Mouse (Mus musculus): ENCODE measurements around the gene Wdr17. TPM values are rescaled to one million over a fixed set of nuclear protein-coding genes. Genes with fewer than 3 reads are reported as not detected.

Gene Wdr17
- polyA plus RNA-seq (2016; fragmentation: Nextera tagmentation; extraction: Ambion mirVana) = 3.7 and 4.0 TPM in 2 replicates

DNA sequence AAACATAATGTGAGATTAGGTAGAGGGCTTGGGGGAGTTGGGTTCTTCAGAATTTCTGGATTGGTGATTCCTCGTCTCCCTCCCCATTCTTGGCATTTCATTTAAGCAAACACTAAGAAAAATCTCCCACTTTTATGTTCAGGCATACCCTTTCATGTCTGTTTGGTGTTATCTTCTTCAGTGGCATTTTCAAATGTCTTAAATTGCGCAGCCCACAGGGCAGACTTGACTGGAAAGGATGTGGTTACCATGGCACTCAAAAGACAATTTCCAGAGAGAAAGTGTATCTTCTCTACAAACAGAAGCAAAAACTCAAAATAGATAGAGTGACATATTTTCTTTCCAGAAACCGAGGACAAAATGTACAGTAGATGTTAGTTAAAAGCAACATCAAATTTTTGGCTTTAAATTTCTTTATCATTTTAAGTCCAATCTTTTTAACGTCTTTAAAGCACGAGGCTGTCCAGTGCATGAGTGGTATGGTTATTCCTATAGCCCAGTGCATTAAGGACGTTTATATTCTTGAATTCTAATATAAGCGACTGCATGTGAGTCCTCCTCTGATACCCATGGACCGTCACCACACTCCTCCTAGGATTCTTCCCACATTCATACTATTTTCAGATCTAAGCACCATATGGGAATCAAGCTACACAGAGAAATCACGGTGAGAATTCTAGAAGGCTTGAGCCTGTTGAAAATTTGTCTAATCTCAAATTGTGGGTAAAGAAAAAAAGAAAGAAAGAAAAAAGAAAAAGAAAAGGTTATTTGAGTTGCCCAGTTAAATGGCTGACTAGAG, at the start of gene Wdr17:
Gene Wdr17 (minus strand): TSS at position 198 of the 799 bp plus-strand sequence.
- H3K27ac ChIP-seq = no peak within 1 kb of the TSS
- H3K9me3 ChIP-seq = no peaks in the 10 kb centered on the region
- no peaks in the 10 kb centered on the region for H3K4me1 ChIP-seq (replicated peaks)
- 86% methylated on average over 9 of the region's 9 CpGs for WGBS
- no peak within 1 kb of the TSS for H3K4me3 ChIP-seq
- H3K27me3 ChIP-seq (ENCODE audit: insufficient read depth, poor library complexity, severe bottlenecking) = no peaks in the 10 kb centered on the region
- H3K36me3 ChIP-seq = no peaks in the 10 kb centered on the region
- DNase-seq (ENCODE audit: low spot score) = no peak

DNA sequence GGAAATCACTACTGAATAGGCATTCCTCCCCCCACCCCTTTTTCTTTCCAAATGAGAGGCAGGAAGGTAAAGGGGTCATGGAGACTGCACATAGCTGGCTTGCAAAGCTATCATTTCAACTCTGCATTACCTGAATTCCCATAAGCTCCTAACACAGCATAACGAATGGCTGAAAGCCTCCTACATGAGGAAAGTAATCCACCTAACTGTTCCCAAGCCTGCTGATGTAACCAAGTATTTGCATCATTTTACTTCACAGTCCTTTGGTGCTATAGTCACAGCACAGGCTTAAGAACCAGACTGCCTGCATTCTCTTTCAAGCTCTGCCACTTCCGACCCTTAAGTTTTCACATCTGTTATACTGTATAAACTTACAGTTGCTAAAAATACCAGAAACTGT, 45.3 kb upstream of the Wdr17 start:
- WGBS = 82% methylated on average over 2 of the region's 2 CpGs
- H3K27ac ChIP-seq = no peak overlapping the region
- H3K4me3 ChIP-seq = no peak overlapping the region
- no peaks in the 10 kb centered on the region for H3K27me3 ChIP-seq (ENCODE audit: insufficient read depth, poor library complexity, severe bottlenecking)
- no peaks in the 10 kb centered on the region for H3K36me3 ChIP-seq
- no peak for DNase-seq (ENCODE audit: low spot score)
- H3K9me3 ChIP-seq = no peaks in the 10 kb centered on the region
- H3K4me1 ChIP-seq (replicated peaks) = no peaks in the 10 kb centered on the region

DNA sequence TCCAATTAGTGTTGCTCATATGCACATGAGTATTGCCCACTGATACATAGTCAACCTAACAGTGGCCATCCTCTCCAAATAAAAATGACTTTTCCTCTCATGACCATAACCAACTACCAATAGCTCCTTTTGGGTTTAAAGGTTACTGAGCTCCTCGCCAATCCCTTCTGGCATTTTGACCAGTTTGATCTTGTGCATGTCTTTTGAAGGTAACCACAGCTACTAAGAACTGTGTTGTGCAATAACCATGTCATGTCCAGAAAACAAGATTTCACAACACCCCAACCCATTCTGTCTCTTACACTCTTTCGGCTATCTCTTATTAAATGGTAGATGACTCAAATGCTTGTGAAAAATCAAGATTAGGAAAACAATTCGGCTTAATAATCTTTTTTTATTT, 38.0 kb upstream of the Wdr17 start:
- Histone ChIP-seq H3K36me3 (no peaks in the 10 kb centered on the region), H3K9me3 (no peaks in the 10 kb centered on the region), H3K4me3 (no peak overlapping the region), H3K27me3 (ENCODE audit: insufficient read depth, poor library complexity, severe bottlenecking) (no peaks in the 10 kb centered on the region), H3K27ac (no peak overlapping the region), H3K4me1 (replicated peaks) (0 out of 2 replicates have a peak, but pooled peaks cover 6% of the 10 kb centered on the region)
- 82% methylated on average over 3 of the region's 3 CpGs for WGBS
- no peak for DNase-seq (ENCODE audit: low spot score)

DNA sequence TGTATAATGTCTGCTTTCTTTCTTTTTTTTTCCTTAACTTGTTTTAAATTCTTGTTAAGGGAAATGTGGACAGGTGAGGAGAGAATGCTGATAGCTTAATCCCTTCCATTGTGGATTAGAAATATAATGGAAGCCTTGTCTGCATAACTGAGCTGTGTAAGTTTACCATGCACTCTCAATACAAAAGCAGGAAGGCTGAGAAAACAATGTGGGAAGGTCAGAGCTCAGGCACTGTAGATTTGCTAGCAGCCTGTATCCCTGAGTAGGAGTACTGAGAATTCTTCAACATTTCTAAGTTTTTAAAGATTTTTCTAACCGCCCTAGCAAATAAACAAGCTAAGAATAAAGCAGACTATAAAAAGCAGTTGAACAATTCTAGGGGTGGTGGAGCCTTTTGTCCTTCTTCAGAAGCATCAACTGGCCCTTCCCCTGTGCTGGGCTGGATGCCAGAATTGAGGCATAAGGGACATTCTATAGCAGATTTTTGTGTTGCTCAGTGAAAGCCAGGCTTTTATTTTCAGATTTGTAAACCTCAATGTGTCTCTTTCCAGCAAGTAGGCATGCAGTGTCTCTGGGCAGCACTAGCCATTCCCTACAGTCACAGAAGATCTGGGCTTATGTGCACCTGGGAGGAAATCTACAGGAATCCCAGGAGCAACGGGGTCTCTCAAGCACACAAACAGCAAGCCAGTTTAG, 35.3 kb upstream of the Wdr17 start:
- no peaks in the 10 kb centered on the region for H3K27me3 ChIP-seq (ENCODE audit: insufficient read depth, poor library complexity, severe bottlenecking)
- no peaks in the 10 kb centered on the region for H3K9me3 ChIP-seq
- no peak overlapping the region for H3K27ac ChIP-seq
- H3K4me1 ChIP-seq (replicated peaks) = 0 out of 2 replicates have a peak, but pooled peaks cover 8% of the 10 kb centered on the region
- WGBS = 50% methylated on average over 2 of the region's 2 CpGs
- H3K36me3 ChIP-seq = no peaks in the 10 kb centered on the region
- no peak overlapping the region for H3K4me3 ChIP-seq
- no peak for DNase-seq (ENCODE audit: low spot score)

DNA sequence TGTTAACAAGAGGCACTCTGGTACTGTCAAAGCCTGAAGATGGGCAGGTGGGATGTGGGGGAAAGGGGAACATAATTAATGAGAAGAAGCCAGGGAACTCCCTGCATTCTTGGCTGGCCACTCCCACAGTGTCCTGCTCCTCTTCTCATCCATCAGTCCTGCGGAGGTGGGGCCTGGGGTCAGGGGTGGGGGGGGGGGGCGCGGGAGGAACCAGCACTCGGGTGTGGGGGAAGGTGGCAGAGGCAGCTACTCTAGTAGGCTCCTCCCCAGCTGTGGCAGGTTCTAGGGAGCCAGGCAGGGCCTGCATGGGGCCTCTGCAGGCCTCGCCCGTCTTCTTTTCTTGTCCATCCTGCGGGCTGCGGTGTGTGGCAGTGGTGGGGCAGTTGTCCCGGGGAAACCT, 30.7 kb upstream of the Wdr17 start:
- no peak overlapping the region for H3K4me3 ChIP-seq
- no peaks in the 10 kb centered on the region for H3K36me3 ChIP-seq
- no peak overlapping the region for H3K27ac ChIP-seq
- no peak for DNase-seq (ENCODE audit: low spot score)
- 55% methylated on average over 9 of the region's 9 CpGs for WGBS
- H3K27me3 ChIP-seq (ENCODE audit: insufficient read depth, poor library complexity, severe bottlenecking) = no peaks in the 10 kb centered on the region
- H3K4me1 ChIP-seq (replicated peaks) = 0 out of 2 replicates have a peak, but pooled peaks cover 8% of the 10 kb centered on the region
- H3K9me3 ChIP-seq = no peaks in the 10 kb centered on the region

DNA sequence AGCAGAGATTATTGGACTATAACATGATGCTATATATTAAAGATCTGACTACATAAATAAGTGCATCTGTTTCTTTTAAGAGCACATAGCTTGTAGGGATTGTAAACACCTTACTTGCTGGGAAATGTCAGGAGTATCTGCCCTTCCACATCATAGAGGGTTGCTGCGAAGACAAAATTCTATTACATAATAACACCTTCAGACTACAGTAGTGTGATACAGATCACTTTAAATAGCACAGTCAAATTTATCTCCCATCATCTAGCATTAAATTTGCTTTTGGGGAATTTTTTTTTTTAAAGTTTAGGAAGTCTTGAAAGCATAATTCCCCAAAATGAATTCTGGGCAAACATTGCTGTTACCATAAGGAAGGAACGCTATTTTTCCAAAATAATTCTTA, 25.9 kb upstream of the Wdr17 start:
- H3K27ac ChIP-seq = no peak overlapping the region
- H3K36me3 ChIP-seq = no peaks in the 10 kb centered on the region
- 96% methylated on average over 2 of the region's 2 CpGs for WGBS
- H3K4me1 ChIP-seq (replicated peaks) = 0 out of 2 replicates have a peak, but pooled peaks cover 3% of the 10 kb centered on the region
- DNase-seq (ENCODE audit: low spot score) = no peak
- H3K4me3 ChIP-seq = no peak overlapping the region
- no peaks in the 10 kb centered on the region for H3K27me3 ChIP-seq (ENCODE audit: insufficient read depth, poor library complexity, severe bottlenecking)
- no peaks in the 10 kb centered on the region for H3K9me3 ChIP-seq

DNA sequence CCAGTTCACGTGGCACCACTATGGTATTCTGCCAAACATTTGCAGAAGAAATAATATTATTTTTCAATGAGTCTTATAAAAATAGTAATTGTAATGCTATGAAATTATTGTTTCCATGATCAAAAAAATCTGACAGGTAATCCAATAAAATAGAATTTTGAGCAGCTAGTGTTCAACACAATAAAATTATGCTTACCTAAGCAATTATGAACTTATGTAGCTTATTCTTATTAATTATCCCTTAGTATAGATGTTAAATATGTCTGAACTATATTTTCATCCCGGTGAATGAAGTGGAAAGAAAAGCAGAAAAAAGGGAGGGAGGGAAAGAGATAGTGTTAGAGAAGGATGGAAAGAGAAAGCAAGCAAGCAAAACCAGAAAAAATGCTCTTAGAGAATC, 12.5 kb upstream of the Wdr17 start:
- H3K36me3 ChIP-seq = no peaks in the 10 kb centered on the region
- H3K9me3 ChIP-seq = no peaks in the 10 kb centered on the region
- H3K27ac ChIP-seq = no peak overlapping the region
- H3K4me1 ChIP-seq (replicated peaks) = no peaks in the 10 kb centered on the region
- H3K4me3 ChIP-seq = no peak overlapping the region
- 84% methylated on average over 2 of the region's 2 CpGs for WGBS
- no peak for DNase-seq (ENCODE audit: low spot score)
- no peaks in the 10 kb centered on the region for H3K27me3 ChIP-seq (ENCODE audit: insufficient read depth, poor library complexity, severe bottlenecking)

DNA sequence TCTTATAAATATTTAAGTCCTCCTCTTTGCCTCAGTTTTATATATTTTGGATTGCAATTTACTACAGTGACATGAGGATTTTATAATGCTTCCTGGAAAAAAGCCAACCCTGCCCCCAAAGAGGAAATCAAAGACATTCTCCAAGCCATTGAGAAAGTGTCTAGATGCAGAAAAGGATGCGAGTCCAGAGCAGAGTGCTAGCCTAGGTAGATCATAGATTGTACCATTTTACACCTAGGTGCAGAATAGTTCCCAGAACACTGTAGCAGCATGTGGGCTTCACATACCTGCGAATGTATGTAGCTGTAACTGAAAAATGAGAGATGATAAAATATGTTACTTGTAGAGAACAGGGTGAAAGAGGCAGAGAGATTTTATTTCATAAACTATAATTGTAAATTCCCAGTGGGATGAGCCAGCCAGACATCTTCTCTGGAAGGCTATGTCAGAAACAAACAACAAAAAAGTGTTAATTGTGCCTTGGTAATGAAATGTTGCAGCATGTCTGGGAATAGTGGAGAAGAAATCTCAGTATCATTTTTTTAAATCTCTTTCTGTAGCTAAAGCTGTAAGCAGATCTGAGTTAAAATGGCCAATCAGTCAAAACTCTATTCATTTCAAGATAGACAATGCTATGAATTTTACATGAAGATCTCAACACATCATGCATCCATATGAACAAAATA, 7.8 kb upstream of the Wdr17 start:
- H3K36me3 ChIP-seq = no peaks in the 10 kb centered on the region
- WGBS = 89% methylated on average over 2 of the region's 2 CpGs
- H3K27me3 ChIP-seq (ENCODE audit: insufficient read depth, poor library complexity, severe bottlenecking) = no peaks in the 10 kb centered on the region
- no peak overlapping the region for H3K27ac ChIP-seq
- no peak for DNase-seq (ENCODE audit: low spot score)
- no peaks in the 10 kb centered on the region for H3K9me3 ChIP-seq
- no peaks in the 10 kb centered on the region for H3K4me1 ChIP-seq (replicated peaks)
- H3K4me3 ChIP-seq = no peak overlapping the region

DNA sequence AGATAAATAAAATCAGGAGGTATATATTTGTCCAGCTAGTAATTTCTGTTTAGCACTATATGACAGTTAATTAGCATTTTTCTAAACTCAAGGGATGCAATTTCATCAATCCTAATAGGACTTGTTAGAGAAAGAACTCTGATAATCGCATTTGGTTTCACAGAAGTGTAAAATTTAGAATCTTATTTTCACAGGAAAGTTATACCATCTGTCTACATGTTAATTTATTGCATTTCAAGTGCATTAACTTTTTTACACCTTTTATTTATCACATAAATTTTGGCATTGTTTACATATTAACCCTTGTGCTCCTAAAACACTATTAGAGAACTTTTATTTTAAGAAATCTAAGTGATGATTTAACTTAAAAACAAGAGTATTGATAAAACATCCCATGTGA, 7.2 kb upstream of the Wdr17 start:
- H3K27ac ChIP-seq = no peak overlapping the region
- 91% methylated on average over 1 of the region's 1 CpGs for WGBS
- H3K36me3 ChIP-seq = no peaks in the 10 kb centered on the region
- H3K4me1 ChIP-seq (replicated peaks) = no peaks in the 10 kb centered on the region
- H3K27me3 ChIP-seq (ENCODE audit: insufficient read depth, poor library complexity, severe bottlenecking) = no peaks in the 10 kb centered on the region
- no peaks in the 10 kb centered on the region for H3K9me3 ChIP-seq
- H3K4me3 ChIP-seq = no peak overlapping the region
- no peak for DNase-seq (ENCODE audit: low spot score)

DNA sequence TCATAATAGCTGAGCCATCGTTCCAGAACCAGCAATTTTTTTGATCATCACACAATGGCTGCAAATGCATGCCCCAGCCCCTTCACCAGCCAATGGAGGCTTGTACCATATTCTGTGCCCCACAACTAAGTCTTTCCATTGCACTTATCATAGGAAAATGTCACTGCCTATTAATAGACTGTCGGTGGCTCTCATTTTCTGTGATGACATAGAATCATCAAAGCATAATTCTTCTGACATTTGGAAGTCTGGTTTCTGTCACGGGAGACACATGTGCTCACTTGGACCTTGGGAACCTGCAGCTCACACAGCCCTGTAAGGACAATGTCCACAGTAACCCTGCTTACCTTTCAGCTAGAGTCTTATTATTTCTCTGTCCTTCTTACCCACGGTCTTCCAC, 424 bp downstream of the Wdr17 start:
- WGBS = 87% methylated on average over 4 of the region's 4 CpGs
- Histone ChIP-seq H3K36me3 (no peaks in the 10 kb centered on the region), H3K4me3 (no peak overlapping the region), H3K9me3 (no peaks in the 10 kb centered on the region), H3K27me3 (ENCODE audit: insufficient read depth, poor library complexity, severe bottlenecking) (no peaks in the 10 kb centered on the region), H3K27ac (no peak overlapping the region), H3K4me1 (replicated peaks) (no peaks in the 10 kb centered on the region)
- DNase-seq (ENCODE audit: low spot score) = no peak

DNA sequence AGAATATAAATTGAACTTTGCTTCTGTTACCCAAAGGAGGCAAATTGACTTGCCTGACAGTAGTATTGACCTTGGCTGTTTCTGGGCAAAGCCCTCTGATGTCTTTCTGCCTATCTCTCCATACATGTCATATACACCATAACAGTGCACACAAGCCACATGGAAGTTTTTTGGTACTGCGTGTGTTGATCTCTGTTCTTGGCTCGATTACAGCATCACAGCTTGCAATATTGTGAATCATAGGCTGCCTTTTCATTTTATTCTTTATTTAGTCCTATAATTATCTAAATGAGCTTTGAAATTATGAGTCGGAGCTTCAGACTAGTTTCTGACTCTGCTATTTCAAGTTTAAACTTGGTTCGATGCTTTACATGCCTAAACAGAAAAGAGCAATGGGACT, 10.5 kb downstream of the Wdr17 start:
- Histone ChIP-seq H3K27ac (no peak overlapping the region), H3K4me3 (no peak overlapping the region), H3K36me3 (no peaks in the 10 kb centered on the region), H3K4me1 (replicated peaks) (no peaks in the 10 kb centered on the region), H3K9me3 (no peaks in the 10 kb centered on the region), H3K27me3 (ENCODE audit: insufficient read depth, poor library complexity, severe bottlenecking) (no peaks in the 10 kb centered on the region)
- WGBS = 92% methylated on average over 4 of the region's 4 CpGs
- no peak for DNase-seq (ENCODE audit: low spot score)

DNA sequence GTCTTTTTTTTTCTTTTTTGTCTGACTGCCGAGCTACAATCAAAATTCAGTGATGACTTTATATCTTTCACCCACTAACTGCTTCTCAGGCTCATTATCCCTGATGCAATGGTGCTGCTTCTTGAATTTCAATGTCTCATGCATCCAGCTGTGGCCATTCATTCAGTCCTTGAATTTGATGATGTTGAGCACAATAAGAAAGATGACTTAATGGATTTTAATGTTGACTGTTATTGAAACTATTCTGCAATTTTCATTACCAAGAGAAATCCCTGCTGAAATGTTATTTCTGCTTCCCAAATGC, 22.3 kb downstream of the Wdr17 start:
- Histone ChIP-seq H3K4me1 (replicated peaks) (no peaks in the 10 kb centered on the region), H3K9me3 (no peaks in the 10 kb centered on the region), H3K36me3 (no peaks in the 10 kb centered on the region), H3K4me3 (no peak overlapping the region), H3K27ac (no peak overlapping the region), H3K27me3 (ENCODE audit: insufficient read depth, poor library complexity, severe bottlenecking) (no peaks in the 10 kb centered on the region)
- WGBS = 83% methylated on average over 1 of the region's 1 CpGs
- no peak for DNase-seq (ENCODE audit: low spot score)

Measured in hindbrain, embryonic 10.5 days (tissue).